Mouse (Mus musculus): ENCODE measurements around the gene Polr3e. TPM values are rescaled to one million over a fixed set of nuclear protein-coding genes. Genes with fewer than 3 reads are reported as not detected.
"Not testable (repeated sequence)": the region's sequence is repeated elsewhere in the genome, so short reads cannot be mapped to it uniquely, and the experiment has no call there.

The Polr3e gene
- polyA plus RNA-seq, 1 experiment from 2014 or later: 36.9 TPM

DNA sequence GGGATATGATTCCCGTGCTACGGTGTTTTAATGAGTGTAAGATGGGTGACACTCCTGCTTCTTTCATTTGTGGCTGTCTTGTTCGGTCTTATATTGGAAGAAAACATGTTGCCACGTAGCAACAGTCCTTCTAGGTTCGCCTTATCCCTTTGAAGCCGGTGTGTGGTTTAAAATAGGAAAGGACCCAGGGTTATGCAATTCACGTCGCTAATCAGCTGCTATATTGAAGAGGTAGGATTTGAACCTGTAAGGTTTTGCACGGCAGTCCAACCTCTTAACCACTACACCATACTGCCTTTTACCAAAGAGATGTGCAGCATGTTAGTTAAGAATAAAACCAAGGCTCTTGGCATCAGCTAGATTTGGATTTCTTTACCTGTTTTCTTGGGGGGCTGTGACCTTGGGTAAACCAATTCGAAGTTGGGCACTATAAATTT is 1.0 kb downstream of the Polr3e start:
- DNase-seq (ENCODE audit: low spot score): peak; percentile 87
- peaks cover 12% of the 10 kb centered on the region; the same call in 1 of the 2 replicates for H3K4me1 ChIP-seq
- H3K4me3 ChIP-seq: peak overlapping the region; percentile 100
- H3K27ac ChIP-seq: peak overlapping the region; percentile 97
- H3K36me3 ChIP-seq: peaks cover 11% of the 10 kb centered on the region
- no peaks in the 10 kb centered on the region for H3K27me3 ChIP-seq (ENCODE audit: insufficient read depth, poor library complexity, severe bottlenecking)
- no peaks in the 10 kb centered on the region for H3K9me3 ChIP-seq
- 8% methylated on average over 10 of the region's 10 CpGs for WGBS

DNA sequence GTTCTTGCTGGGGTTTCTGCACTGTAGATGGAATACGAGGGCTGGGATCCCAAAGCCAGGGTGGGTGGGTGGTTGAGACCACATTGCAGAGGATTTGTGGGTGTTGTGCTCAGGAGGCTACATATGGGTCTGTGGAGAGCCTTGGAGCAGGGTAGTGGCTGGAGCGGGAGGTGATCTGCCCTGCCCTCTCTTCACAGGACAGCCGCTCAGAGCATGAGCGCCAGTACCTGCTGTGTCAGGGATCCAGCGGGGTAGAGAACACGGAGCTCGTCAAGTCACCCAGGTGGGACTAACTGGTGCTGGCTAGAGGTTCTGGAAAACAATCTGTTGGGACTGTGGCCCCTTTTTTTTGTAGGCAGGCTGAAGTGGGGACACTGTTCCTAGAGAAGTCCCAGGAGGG is 15.6 kb downstream of the Polr3e start:
- WGBS: 93% methylated on average over 7 of the region's 7 CpGs

DNA sequence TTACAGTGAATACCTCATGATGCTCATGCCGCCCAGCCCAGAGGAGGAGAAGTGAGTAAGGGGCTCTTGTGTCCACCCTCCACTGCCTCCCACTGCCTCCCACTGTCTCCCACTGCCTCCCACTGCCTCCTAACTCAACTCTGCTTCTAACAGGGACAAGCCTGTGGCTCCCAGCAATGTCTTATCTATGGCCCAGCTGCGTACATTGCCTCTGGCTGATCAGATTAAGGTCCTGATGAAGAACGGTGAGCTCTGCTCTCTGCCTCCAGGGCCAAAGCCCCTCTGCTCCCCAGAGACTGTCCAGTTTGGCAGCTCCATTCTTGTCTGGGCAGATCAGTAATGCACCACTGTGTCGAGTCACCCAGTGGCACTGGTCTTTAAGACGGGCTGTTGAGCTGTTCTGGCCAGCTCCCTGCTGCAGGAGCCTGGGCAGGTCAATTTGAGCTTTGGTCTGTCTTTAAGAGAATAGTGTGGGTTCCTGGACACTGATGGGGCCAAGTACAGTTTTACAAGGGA is 16.2 kb downstream of the Polr3e start:
- H3K36me3 ChIP-seq: peaks cover 99% of the 10 kb centered on the region
- no peak overlapping the region for H3K27ac ChIP-seq

More for the DNA sequence above, 15.6 kb downstream of the Polr3e start:
- no peak overlapping the region for H3K27ac ChIP-seq
- no peaks in the 10 kb centered on the region for H3K9me3 ChIP-seq
- no peak for DNase-seq (ENCODE audit: low spot score)
- H3K4me1 ChIP-seq: 0 out of 2 replicates have a peak, but pooled peaks cover 4% of the 10 kb centered on the region
- H3K27me3 ChIP-seq (ENCODE audit: insufficient read depth, poor library complexity, severe bottlenecking): no peaks in the 10 kb centered on the region
- H3K36me3 ChIP-seq: peaks cover 99% of the 10 kb centered on the region
- H3K4me3 ChIP-seq: no peak overlapping the region

DNA sequence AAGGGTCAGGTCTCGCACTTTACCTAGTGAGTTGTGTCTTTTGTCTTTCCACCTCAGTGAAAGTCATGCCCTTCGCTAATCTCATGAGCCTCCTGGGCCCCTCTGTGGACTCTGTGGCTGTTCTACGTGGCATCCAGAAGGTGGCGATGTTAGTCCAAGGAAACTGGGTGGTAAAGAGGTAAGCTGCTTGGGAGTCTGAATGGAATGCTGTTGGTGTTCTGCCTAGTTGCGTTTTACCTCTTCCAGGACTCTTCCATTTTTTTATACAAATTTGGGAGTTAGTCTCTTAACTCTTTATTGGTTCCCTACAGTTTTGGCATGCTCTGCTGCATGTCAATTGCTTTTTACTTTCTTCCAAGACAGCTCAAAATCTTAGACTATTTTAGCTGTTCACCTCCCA is 17.2 kb downstream of the Polr3e start:
- Histone ChIP-seq H3K36me3 (peaks cover 99% of the 10 kb centered on the region), H3K27ac (no peak overlapping the region), H3K4me1 (0 out of 2 replicates have a peak, but pooled peaks cover 4% of the 10 kb centered on the region), H3K4me3 (no peak overlapping the region), H3K27me3 (ENCODE audit: insufficient read depth, poor library complexity, severe bottlenecking) (no peaks in the 10 kb centered on the region), H3K9me3 (no peaks in the 10 kb centered on the region)
- WGBS: 45% methylated on average over 5 of the region's 5 CpGs
- no peak for DNase-seq (ENCODE audit: low spot score)

More for the DNA sequence above, 16.2 kb downstream of the Polr3e start:
- H3K4me3 ChIP-seq: no peak overlapping the region
- 0 out of 2 replicates have a peak, but pooled peaks cover 4% of the 10 kb centered on the region for H3K4me1 ChIP-seq
- no peaks in the 10 kb centered on the region for H3K9me3 ChIP-seq
- 72% methylated on average over 5 of the region's 5 CpGs for WGBS
- no peaks in the 10 kb centered on the region for H3K27me3 ChIP-seq (ENCODE audit: insufficient read depth, poor library complexity, severe bottlenecking)
- no peak for DNase-seq (ENCODE audit: low spot score)

DNA sequence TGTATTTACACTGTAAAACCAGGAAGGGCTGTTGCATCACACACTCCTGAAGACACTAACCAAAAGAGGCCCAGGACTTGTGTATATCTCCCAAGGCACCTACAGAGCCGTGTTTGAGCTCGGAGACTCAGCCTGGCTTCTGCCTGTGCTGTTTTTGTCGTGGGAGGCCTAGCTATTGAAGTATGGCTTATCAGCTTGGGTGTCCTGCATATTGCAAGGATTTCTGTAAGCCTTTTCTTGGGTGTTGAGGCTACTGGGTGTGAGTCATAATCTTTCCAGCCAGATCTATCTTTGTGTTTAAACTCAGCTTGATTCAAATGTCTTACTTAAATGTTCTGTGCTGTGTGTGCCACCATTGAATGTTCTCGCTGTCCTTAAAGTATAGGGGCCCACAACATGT is 19.0 kb downstream of the Polr3e start:
- H3K9me3 ChIP-seq: no peaks in the 10 kb centered on the region
- H3K27ac ChIP-seq: no peak overlapping the region
- 0 out of 2 replicates have a peak, but pooled peaks cover 4% of the 10 kb centered on the region for H3K4me1 ChIP-seq
- H3K4me3 ChIP-seq: no peak overlapping the region
- 91% methylated on average over 4 of the region's 4 CpGs for WGBS
- no peak for DNase-seq (ENCODE audit: low spot score)
- H3K27me3 ChIP-seq (ENCODE audit: insufficient read depth, poor library complexity, severe bottlenecking): no peaks in the 10 kb centered on the region
- H3K36me3 ChIP-seq: peaks cover 99% of the 10 kb centered on the region

DNA sequence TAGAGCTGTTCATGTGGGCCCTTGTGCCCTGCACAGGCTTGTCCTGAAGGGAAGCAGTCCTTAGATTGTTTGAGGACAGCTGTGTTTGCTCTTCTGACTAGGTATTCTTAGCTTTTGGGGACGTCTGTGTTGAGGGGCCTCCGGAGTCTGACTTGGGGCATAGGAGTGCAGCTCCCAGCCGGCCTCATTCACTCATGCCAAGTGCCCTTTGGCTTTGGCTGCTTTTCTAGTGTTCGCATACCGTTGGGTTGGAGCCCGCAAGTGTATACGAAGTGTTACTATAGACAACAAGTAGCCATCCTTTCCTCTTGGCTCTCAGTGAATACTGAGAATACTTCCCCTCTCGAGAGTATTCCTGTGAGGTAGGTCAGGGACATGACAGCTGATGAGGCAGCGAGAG is 20.7 kb downstream of the Polr3e start:
- no peaks in the 10 kb centered on the region for H3K27me3 ChIP-seq (ENCODE audit: insufficient read depth, poor library complexity, severe bottlenecking)
- H3K4me1 ChIP-seq: 0 out of 2 replicates have a peak, but pooled peaks cover 4% of the 10 kb centered on the region
- H3K4me3 ChIP-seq: no peak overlapping the region
- H3K27ac ChIP-seq: no peak overlapping the region
- 93% methylated on average over 9 of the region's 9 CpGs for WGBS
- peaks cover 99% of the 10 kb centered on the region for H3K36me3 ChIP-seq
- H3K9me3 ChIP-seq: no peaks in the 10 kb centered on the region
- DNase-seq (ENCODE audit: low spot score): no peak

DNA sequence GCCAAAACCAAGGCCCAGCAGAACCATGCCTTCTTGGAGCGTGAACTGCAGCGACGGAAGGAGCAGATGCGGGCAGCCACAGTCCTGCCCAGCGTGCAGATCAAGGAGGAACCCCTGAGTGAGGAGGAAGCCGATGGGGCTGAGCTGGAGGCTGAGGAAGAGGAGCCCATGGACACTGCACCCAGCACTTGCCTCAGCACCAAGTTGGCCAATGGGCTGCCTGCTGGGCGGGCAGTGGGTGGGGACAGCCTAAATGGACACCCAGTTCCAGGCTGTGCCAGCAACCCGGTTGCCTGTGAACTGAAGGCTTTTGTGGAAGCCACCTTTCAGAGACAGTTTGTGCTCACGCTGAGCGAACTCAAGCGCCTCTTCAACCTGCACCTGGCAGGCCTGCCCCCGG is 22.8 kb downstream of the Polr3e start:
- DNase-seq (ENCODE audit: low spot score): no peak
- H3K9me3 ChIP-seq: no peaks in the 10 kb centered on the region
- peaks cover 93% of the 10 kb centered on the region for H3K36me3 ChIP-seq
- H3K4me1 ChIP-seq: no peaks in the 10 kb centered on the region
- WGBS: 85% methylated on average over 12 of the region's 12 CpGs
- no peak overlapping the region for H3K27ac ChIP-seq
- no peak overlapping the region for H3K4me3 ChIP-seq
- H3K27me3 ChIP-seq (ENCODE audit: insufficient read depth, poor library complexity, severe bottlenecking): no peaks in the 10 kb centered on the region

DNA sequence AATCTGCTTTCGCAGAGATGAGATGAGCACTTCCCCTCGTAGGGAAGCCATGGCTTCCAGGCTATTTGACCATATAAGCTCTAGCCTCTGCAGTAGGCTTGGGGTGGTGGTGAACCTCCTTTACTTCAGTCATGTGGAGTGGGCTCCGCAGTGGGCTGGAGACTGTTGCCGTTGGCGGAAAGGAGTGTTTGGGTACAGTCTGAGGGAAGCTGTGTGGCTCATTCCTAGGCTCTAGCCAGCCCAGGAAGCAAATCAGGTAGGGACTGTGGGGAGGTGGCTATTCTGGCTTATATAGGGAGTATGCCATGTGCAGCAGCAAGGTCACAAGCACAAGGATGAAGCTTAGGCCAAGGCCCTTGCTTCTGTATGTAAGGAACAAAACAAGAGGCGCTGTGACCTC is 23.7 kb downstream of the Polr3e start:
- H3K36me3 ChIP-seq: peaks cover 92% of the 10 kb centered on the region
- 85% methylated on average over 6 of the region's 6 CpGs for WGBS

DNA sequence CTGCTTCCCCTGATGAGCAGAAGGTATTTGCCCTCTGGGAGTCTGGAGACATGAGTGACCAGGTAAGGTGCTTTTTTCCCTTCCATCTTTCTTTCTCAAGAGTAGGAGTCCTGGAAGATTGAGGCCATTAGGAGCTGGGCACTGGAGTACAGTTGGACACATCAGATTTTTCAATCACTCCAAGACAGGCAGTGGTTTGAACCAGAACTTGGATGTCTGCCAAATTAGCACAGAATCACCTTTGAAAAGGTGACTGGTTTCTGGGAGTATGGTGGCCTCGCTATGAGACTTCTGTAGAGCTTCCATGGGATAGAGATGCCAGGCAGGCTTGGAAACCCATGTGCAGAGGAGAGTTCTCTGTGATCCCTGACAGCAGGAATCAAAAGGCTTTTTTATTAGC is 25.0 kb downstream of the Polr3e start:
- no peaks in the 10 kb centered on the region for H3K27me3 ChIP-seq (ENCODE audit: insufficient read depth, poor library complexity, severe bottlenecking)
- WGBS: 91% methylated on average over 1 of the region's 1 CpGs
- DNase-seq (ENCODE audit: low spot score): no peak
- H3K36me3 ChIP-seq: peaks cover 86% of the 10 kb centered on the region
- no peaks in the 10 kb centered on the region for H3K4me1 ChIP-seq
- H3K27ac ChIP-seq: no peak overlapping the region
- H3K4me3 ChIP-seq: no peak overlapping the region
- H3K9me3 ChIP-seq: no peaks in the 10 kb centered on the region

More for the DNA sequence above, 23.7 kb downstream of the Polr3e start:
- H3K4me1 ChIP-seq: no peaks in the 10 kb centered on the region
- no peaks in the 10 kb centered on the region for H3K27me3 ChIP-seq (ENCODE audit: insufficient read depth, poor library complexity, severe bottlenecking)
- H3K9me3 ChIP-seq: no peaks in the 10 kb centered on the region
- no peak overlapping the region for H3K4me3 ChIP-seq
- DNase-seq (ENCODE audit: low spot score): no peak
- H3K27ac ChIP-seq: no peak overlapping the region

DNA sequence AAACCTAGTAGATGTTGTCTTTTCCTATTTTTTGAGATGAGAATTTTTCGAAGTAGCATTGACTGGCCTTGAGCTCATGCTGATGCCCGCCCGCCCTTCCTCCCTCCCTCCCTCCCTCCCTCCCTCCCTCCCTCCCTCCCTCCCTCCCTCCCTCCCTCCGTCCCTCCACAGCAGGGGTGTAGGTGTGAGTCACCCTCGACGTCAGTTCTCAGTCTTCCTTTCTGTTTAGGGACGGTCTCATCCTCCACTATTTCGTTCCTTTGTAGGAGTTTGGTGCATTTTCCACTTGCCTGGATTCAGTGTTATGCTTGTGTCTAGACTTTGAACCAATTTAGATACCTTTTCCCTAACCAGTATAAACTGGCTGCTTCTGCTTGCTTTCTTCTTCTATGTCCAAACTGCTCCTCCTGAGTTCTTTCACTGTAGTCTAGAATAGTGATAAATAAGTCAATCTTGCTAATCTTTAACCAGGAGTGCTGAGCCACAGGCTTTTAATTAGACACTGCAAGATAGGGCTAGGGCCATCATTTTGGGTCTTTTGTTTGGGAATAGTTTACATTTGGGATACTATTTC is 26.5 kb downstream of the Polr3e start:
- H3K27me3 ChIP-seq (ENCODE audit: insufficient read depth, poor library complexity, severe bottlenecking): no peaks in the 10 kb centered on the region
- H3K27ac ChIP-seq: no peak overlapping the region
- H3K36me3 ChIP-seq: peaks cover 84% of the 10 kb centered on the region
- DNase-seq (ENCODE audit: low spot score): no peak
- WGBS: 68% methylated on average over 7 of the region's 8 CpGs
- H3K4me1 ChIP-seq: no peaks in the 10 kb centered on the region
- H3K9me3 ChIP-seq: no peaks in the 10 kb centered on the region
- H3K4me3 ChIP-seq: no peak overlapping the region

DNA sequence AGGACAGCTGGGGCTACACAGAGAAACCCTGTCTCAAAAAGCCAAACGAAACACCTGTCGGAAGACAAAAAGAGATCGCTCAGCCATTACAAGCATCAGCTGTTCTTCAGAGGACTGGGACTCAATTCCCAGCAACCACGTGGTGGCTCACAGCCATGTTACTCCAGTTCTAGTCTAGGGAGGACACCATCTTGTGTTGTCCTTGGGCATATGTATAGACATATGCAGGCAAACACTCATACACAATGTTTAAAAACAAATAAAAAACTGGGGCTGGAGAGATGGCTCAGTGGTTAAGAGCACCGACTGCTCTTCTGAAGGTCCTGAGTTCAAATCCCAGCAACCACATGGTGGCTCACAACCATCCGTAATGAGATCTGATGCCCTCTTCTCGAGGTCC is 36.0 kb downstream of the Polr3e start:
- H3K4me1 ChIP-seq; H3K27ac ChIP-seq; H3K4me3 ChIP-seq; H3K27me3 ChIP-seq (ENCODE audit: insufficient read depth, poor library complexity, severe bottlenecking); DNase-seq (ENCODE audit: low spot score); H3K9me3 ChIP-seq: not testable (repeated sequence)
- peaks cover 53% of the 10 kb centered on the region for H3K36me3 ChIP-seq
- 87% methylated on average over 7 of the region's 7 CpGs for WGBS

DNA sequence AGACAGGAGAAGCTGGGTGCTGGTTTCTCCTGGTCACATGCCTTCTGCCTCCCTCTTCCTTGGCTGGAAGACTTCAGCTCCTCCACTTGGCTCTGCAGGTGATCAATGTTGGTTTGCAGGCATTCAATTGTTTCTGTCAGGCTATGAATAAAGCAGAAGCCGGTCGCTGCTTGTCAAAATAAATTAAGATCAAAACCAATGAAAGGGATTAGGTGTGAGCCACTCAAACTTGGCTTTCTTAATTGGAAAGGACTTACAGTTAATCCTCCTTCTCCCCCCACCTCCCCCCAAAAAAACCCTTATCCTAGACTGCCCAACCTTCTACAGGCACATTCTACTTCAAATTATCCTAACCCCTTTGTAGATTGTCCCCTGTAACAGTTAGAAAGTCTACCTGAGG is 42.6 kb downstream of the Polr3e start:
- no peak for DNase-seq (ENCODE audit: low spot score)
- 91% methylated on average over 2 of the region's 2 CpGs for WGBS
- 0 out of 2 replicates have a peak, but pooled peaks cover 3% of the 10 kb centered on the region for H3K4me1 ChIP-seq
- H3K4me3 ChIP-seq: no peak overlapping the region
- no peaks in the 10 kb centered on the region for H3K9me3 ChIP-seq
- H3K27ac ChIP-seq: no peak overlapping the region
- H3K36me3 ChIP-seq: peaks cover 53% of the 10 kb centered on the region
- H3K27me3 ChIP-seq (ENCODE audit: insufficient read depth, poor library complexity, severe bottlenecking): no peaks in the 10 kb centered on the region

DNA sequence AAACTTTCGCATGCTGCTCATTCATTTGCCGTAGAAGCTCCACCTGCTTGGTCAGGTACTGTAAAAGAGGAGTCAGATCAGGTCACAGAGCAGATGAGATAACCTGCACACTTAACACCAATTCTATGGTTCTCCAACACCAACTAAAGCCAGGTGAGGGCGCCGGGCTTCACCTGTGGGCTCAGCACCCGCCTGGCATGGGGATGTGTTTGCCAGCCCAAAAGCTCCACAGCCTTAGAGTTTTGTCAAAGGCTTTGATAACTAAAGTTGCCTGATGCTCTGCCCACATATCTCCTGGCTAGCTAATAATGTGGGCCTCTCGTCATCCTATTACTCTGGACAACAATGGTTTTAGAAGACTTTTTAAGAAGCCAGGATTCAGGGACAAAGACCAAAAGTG is 43.1 kb downstream of the Polr3e start:
- H3K27ac ChIP-seq: no peak overlapping the region
- peaks cover 52% of the 10 kb centered on the region for H3K36me3 ChIP-seq
- H3K4me3 ChIP-seq: no peak overlapping the region
- 81% methylated on average over 6 of the region's 6 CpGs for WGBS
- no peaks in the 10 kb centered on the region for H3K27me3 ChIP-seq (ENCODE audit: insufficient read depth, poor library complexity, severe bottlenecking)
- DNase-seq (ENCODE audit: low spot score): no peak
- 0 out of 2 replicates have a peak, but pooled peaks cover 3% of the 10 kb centered on the region for H3K4me1 ChIP-seq
- H3K9me3 ChIP-seq: no peaks in the 10 kb centered on the region
